Mouse (Mus musculus) subcutaneous adipose tissue, adult 2 months (tissue): Measurements from ENCODE around the gene Snx21. TPM values are rescaled to one million over a fixed set of nuclear protein-coding genes. Genes with fewer than 3 reads are reported as not detected.

Source experiments
- polyA plus RNA-seq: library from polyadenylated mRNA; depleted of rRNA; stranded (reverse); fragments of >200 nt; gene quantifications from 2 replicates; pipeline ENCODE4 v1.2.3, GENCODE M21; 2012; ENCODE audit warnings: low replicate concordance; rRNA removed

Gene Snx21
- 42.9 and 43.3 TPM in 2 replicates for polyA plus RNA-seq

DNA sequence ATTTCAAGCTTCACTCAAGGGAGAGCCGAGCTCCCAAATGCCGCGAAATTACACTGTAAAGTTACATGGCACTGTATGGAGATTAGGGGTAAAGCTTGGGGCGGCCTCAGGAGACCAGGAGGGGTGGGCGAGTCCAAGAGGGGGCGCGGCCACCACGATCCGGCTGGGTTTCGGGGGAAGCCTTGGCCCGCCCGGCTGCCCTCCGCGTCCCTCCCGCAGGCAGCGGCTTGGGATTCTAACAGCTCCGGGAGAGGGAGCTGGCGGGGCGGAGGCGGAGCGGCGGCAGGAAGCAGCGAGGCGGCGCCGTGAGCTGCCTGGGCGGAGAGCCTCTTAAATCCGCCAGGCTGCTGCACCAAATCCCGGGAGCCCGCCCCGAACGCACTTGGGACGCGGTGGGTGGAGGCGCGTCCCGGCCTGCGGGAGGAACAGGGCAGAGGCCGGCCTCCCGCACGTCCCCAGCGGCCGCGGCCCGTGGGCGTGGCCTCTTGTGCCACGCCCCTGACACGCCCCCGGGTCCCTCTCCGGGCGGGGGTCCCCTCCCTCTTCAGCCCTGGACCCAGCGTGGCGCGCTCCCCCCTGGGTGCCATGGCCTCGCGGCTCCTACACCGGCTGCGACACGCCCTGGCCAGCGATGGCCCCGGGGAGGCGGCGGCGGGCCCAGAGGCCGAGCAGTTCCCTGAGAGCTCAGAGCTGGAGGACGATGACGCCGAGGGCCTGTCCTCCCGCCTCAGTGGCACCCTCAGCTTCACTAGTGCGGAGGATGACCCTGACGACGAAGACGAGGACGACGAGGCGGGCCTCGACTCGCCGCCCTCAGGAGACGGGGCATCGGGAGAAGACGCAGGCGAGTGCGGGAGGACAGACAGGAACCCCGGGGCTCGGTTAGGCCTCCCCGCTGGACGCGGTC lies at the start of gene Snx21:
Gene Snx21 (plus strand): TSS at position 343 of the 907 bp plus-strand sequence.

GRCm38 (mm10) chr2:164745843-164746479 lies 39.7 kb upstream of the Snx21 start, which contains the start of the genes Wfdc3 and Dnttip1:
Gene Wfdc3 (minus strand): TSS chr2:164745931.
Gene Dnttip1 (plus strand): TSS chr2:164745983.

DNA sequence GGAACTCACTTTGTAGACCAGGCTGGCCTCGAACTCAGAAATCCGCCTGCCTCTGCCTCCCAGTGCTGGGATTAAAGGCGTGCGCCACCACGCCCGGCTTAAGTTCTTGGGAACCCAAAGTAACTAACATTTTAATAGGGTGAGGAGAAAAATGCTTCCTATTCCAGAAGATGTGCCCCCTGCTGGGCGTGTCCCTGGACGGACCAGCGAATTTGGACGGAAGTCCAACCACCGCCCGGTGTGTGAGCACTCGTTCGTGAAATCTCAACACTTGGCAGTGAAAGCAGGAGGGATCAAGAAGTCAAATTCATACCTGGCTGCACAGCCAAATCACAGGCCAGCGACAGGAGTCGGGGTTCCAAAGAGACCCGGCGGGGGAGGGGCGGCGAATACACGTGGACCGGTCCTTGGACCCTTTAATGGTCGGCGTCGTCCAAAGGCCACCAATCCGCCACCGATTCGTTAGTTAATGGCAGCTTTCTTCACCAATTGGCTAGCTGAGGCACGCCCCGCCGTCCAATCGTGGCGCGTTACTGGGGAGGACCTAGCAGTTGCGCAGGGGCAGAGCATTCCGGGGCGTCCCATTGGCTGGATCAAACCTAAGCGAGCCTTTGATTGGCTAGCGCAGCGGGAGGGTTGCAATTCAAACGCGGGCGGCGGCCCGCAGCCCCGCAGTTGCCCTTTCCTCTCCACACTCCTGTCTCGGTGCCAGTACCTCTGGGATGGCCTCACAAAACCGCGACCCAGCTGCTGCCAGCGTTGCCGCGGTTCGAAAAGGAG lies 16.2 kb upstream of the Snx21 start, which contains the start of gene Ube2c:
Gene Ube2c (plus strand): TSS at position 641 of the 780 bp plus-strand sequence.

GRCm38 (mm10) chr2:164779481-164780086 lies 6.0 kb upstream of the Snx21 start, which contains the start of gene Tnnc2:
Gene Tnnc2 (minus strand): TSS chr2:164779967.

DNA sequence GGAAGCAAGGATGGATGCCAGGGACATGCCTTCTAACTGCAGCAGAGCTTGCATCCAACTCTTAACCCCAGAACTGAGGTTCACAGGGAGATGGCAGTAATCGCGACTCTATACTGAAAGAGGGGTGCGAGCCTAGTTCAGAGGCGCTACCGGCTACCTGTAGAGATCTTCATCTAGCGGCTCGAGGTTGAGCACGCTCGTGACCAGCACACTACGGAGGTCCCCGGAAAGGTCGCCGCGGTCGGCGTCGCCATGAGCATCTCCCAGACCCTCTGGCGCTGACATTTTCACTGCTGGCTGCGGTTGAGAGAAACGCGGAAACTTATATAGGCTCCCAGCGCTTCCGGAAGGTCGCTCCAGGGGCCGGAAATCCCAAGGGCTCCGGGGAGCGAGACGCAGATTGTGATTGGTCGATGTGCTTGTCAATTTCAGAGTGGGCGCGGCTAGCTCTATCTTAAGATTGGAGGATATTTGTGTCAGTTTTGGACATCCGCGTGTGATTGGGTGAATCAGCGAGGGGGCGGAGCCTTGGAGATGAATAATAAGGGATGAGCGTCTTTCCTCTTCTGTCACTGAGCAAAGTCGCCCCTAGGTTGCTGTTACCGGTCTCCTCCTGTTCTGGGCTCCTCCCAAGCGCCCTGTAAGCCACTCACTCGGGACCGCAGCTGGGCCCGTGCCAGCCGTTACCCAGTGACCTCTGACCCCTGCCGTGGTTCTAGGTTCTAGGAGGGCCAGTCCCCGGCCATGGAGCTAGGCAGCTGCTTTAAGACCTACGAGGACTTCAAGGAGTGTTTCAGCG lies 19.1 kb downstream of the Snx21 start, which contains the start of the genes Acot8 and Zswim3:
Gene Acot8 (minus strand): TSS at position 350 of the 799 bp plus-strand sequence.
Gene Zswim3 (plus strand): TSS at position 566 of the 799 bp plus-strand sequence.

GRCm38 (mm10) chr2:164822636-164823165 lies 37.1 kb downstream of the Snx21 start, which contains the start of gene Zswim1:
Gene Zswim1 (plus strand): TSS chr2:164822686.

DNA sequence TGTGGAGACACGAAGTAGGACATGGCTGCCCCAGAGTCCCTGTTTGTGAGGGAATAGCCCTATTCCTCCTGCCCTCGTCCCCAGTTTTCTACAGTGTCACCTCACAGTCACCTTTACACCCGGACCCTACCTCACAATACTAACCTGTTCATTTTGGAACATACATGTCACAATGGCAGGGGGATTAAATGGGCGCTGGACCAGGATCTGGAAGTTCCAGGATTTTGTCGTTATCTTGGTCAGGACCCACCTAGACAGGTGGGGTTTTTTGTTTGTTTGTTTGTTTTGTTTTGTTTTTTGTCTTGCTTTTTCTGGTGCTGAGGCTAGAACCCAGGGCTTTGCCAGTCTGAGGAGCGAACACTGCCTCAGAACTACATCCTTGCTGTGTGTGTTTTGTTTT lies 42.8 kb downstream of the Snx21 start, which contains the start of gene Spata25:
Gene Spata25 (minus strand): TSS at position 101 of the 400 bp plus-strand sequence.

GRCm38 (mm10) chr2:164832748-164833301 lies 47.2 kb downstream of the Snx21 start, which contains the start of gene Ctsa:
Gene Ctsa (plus strand): TSS chr2:164832873.

DNA sequence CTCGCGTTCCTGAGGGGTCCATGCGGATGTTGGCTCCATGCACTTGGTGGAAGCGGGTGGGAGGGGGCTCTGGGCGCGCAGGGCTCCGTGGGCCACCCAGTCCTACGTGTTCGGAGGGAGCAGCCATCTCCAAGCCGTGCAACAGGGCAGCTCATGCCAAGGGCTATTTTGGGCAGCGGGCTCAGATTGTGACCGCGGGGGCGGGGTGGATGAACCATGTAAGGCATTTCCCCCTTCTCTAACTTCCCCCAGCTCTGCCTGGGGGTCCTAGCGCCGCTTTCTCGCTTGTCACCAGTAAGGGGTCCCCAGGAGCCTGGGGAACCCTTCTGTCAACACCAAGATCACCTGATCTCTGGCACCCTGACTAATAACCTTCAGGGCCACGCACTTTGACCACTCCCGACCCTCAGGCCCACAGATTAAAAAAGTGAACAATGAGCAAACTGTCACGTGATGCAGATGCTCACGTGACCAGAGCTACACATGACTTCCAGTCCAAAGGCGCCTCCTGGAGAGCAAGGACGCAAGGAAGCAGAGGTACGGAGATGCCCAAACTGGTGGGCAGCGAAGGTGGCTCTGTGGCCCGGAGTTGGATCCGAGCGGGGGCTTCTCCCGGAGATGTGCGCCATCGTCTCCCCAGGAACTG lies 47.8 kb downstream of the Snx21 start, which contains the start of gene Neurl2:
Gene Neurl2 (minus strand): TSS at position 143 of the 646 bp plus-strand sequence.

Other genes starting within 250 kb of the Snx21 start
- 0.20 and 463 TPM in 2 replicates for gene Wfdc2, start 223.4 kb upstream of the Snx21 start, polyA plus RNA-seq
- 0.57 TPM in 1 of 2 replicates, not detected in the other for gene Spint3, start 212.4 kb upstream of the Snx21 start, polyA plus RNA-seq
- gene Wfdc6a, start 200.4 kb upstream of the Snx21 start, polyA plus RNA-seq, result 0.18 TPM in 1 of 2 replicates, not detected in the other
- gene Eppin, start 192.2 kb upstream of the Snx21 start, polyA plus RNA-seq, result 0.98 TPM in 1 of 2 replicates, not detected in the other
- gene Wfdc6b, start 172.3 kb upstream of the Snx21 start, polyA plus RNA-seq, result 0.24 TPM in 1 of 2 replicates, not detected in the other
- 0.62 TPM in 1 of 2 replicates, not detected in the other for gene Wfdc8, start 172.2 kb upstream of the Snx21 start, polyA plus RNA-seq
- gene Wfdc16, start 147.0 kb upstream of the Snx21 start, polyA plus RNA-seq, result 0.76 TPM in 1 of 2 replicates, not detected in the other
- 1.4 and 18.5 TPM in 2 replicates for gene Wfdc10, start 129.8 kb upstream of the Snx21 start, polyA plus RNA-seq
- gene Wfdc9, start 129.2 kb upstream of the Snx21 start, polyA plus RNA-seq, result 0.30 TPM in 1 of 2 replicates, not detected in the other
- gene Wfdc11, start 111.7 kb upstream of the Snx21 start, polyA plus RNA-seq, result not detected in 2 replicates
- 0.11 and 2.3 TPM in 2 replicates for gene Wfdc13, start 100.7 kb upstream of the Snx21 start, polyA plus RNA-seq
- not detected in 2 replicates for gene Spint4, start 87.3 kb upstream of the Snx21 start, polyA plus RNA-seq
- not detected in 2 replicates for gene Spint5, start 70.5 kb upstream of the Snx21 start, polyA plus RNA-seq
- gene Wfdc3, start 39.9 kb upstream of the Snx21 start, polyA plus RNA-seq, result 0.32 and 2.2 TPM in 2 replicates
- gene Dnttip1, start 39.8 kb upstream of the Snx21 start, polyA plus RNA-seq, result 17.5 and 56.8 TPM in 2 replicates
- gene Ube2c, start 15.9 kb upstream of the Snx21 start, polyA plus RNA-seq, result 17.6 and 48.9 TPM in 2 replicates
- gene Tnnc2, start 5.9 kb upstream of the Snx21 start, polyA plus RNA-seq, result 1.2 and 1.9 TPM in 2 replicates
- 34.8 and 35.5 TPM in 2 replicates for gene Acot8, start 19.1 kb downstream of the Snx21 start, polyA plus RNA-seq
- gene Zswim3, start 19.3 kb downstream of the Snx21 start, polyA plus RNA-seq, result 3.8 and 4.6 TPM in 2 replicates
- 10.9 and 14.6 TPM in 2 replicates for gene Zswim1, start 36.9 kb downstream of the Snx21 start, polyA plus RNA-seq
- gene Spata25, start 42.7 kb downstream of the Snx21 start, polyA plus RNA-seq, result 0.16 and 0.33 TPM in 2 replicates
- gene Ctsa, start 47.0 kb downstream of the Snx21 start, polyA plus RNA-seq, result 400 and 457 TPM in 2 replicates
- gene Neurl2, start 47.6 kb downstream of the Snx21 start, polyA plus RNA-seq, result 11.6 and 15.4 TPM in 2 replicates
- 463 and 530 TPM in 2 replicates for gene Pltp, start 71.9 kb downstream of the Snx21 start, polyA plus RNA-seq
- 33.5 and 43.1 TPM in 2 replicates for gene Pcif1, start 93.5 kb downstream of the Snx21 start, polyA plus RNA-seq
- gene Zfp335, start 125.9 kb downstream of the Snx21 start, polyA plus RNA-seq, result 23.1 and 35.5 TPM in 2 replicates
- gene Mmp9, start 155.0 kb downstream of the Snx21 start, polyA plus RNA-seq, result 7.3 and 28.2 TPM in 2 replicates
- 3.4 and 4.1 TPM in 2 replicates for gene Slc12a5, start 175.0 kb downstream of the Snx21 start, polyA plus RNA-seq
- 20.5 and 46.5 TPM in 2 replicates for gene Ncoa5, start 249.0 kb downstream of the Snx21 start, polyA plus RNA-seq